Mouse (Mus musculus): ENCODE measurements at regions not wholly inside any gene's neighbourhood (a gene's known extent, or its start where the extent isn't known, plus 50 kb on each side); places are given as distances from the start of the nearest gene placed in this dataset.
"Not testable (repeated sequence)": the region's sequence is repeated elsewhere in the genome, so short reads cannot be mapped to it uniquely, and the experiment has no call there.

- DNase-seq (ENCODE audit: low spot score in 2 of 2): not testable (repeated sequence)
Measured at GRCm38 (mm10) chr10:96421506-96421905, 195.3 kb upstream of the Btg1 start.

GRCm38 (mm10) chr10:96427407-96427806 lies 189.4 kb upstream of the Btg1 start:
- no peak for DNase-seq (ENCODE audit: low spot score in 2 of 2)

- no peak for DNase-seq (ENCODE audit: low spot score in 2 of 2)
Measured at GRCm38 (mm10) chr10:96430142-96430541, 186.7 kb upstream of the Btg1 start.

- DNase-seq (ENCODE audit: low spot score in 2 of 2): no peak
Measured at GRCm38 (mm10) chr10:96435109-96435508, 181.7 kb upstream of the Btg1 start.

- no peak for DNase-seq (ENCODE audit: low spot score in 2 of 2)
Measured at GRCm38 (mm10) chr10:96438398-96439103, 178.3 kb upstream of the Btg1 start.

- DNase-seq (ENCODE audit: low spot score in 2 of 2): no peak
Measured at GRCm38 (mm10) chr10:96442165-96442564, 174.6 kb upstream of the Btg1 start.

GRCm38 (mm10) chr10:96450266-96450665 lies 166.5 kb upstream of the Btg1 start:
- no peak for DNase-seq (ENCODE audit: low spot score in 2 of 2)

GRCm38 (mm10) chr10:96454857-96455256 lies 161.9 kb upstream of the Btg1 start:
- no peak for DNase-seq (ENCODE audit: low spot score in 2 of 2)

GRCm38 (mm10) chr10:96458551-96458950 lies 158.3 kb upstream of the Btg1 start:
- DNase-seq (ENCODE audit: low spot score in 2 of 2): no peak

- DNase-seq (ENCODE audit: low spot score in 2 of 2): no peak
Measured at GRCm38 (mm10) chr10:96459186-96459585, 157.6 kb upstream of the Btg1 start.

- no peak for DNase-seq (ENCODE audit: low spot score in 2 of 2)
Measured at GRCm38 (mm10) chr10:96460151-96460550, 156.7 kb upstream of the Btg1 start.

- no peak for DNase-seq (ENCODE audit: low spot score in 2 of 2)
Measured at GRCm38 (mm10) chr10:96460617-96461338, 156.0 kb upstream of the Btg1 start.

- no peak for DNase-seq (ENCODE audit: low spot score in 2 of 2)
Measured at GRCm38 (mm10) chr10:96465967-96466366, 150.8 kb upstream of the Btg1 start.

- no peak for DNase-seq (ENCODE audit: low spot score in 2 of 2)
Measured at GRCm38 (mm10) chr10:96466845-96467244, 150.0 kb upstream of the Btg1 start.

GRCm38 (mm10) chr10:96467661-96468060 lies 149.1 kb upstream of the Btg1 start:
- DNase-seq (ENCODE audit: low spot score in 2 of 2): no peak

GRCm38 (mm10) chr10:96471523-96471922 lies 145.3 kb upstream of the Btg1 start:
- no peak for DNase-seq (ENCODE audit: low spot score in 2 of 2)

GRCm38 (mm10) chr10:96479350-96479749 lies 137.5 kb upstream of the Btg1 start:
- DNase-seq (ENCODE audit: low spot score in 2 of 2): no peak

- DNase-seq (ENCODE audit: low spot score in 2 of 2): no peak
Measured at GRCm38 (mm10) chr10:96479786-96480185, 137.0 kb upstream of the Btg1 start.

- DNase-seq (ENCODE audit: low spot score in 2 of 2): no peak
Measured at GRCm38 (mm10) chr10:96480453-96481324, 136.1 kb upstream of the Btg1 start.

- no peak for DNase-seq (ENCODE audit: low spot score in 2 of 2)
Measured at GRCm38 (mm10) chr10:96481325-96481638, 135.5 kb upstream of the Btg1 start.

- no peak for DNase-seq (ENCODE audit: low spot score in 2 of 2)
Measured at GRCm38 (mm10) chr10:96486724-96487123, 130.1 kb upstream of the Btg1 start.

- no peak for DNase-seq (ENCODE audit: low spot score in 2 of 2)
Measured at GRCm38 (mm10) chr10:96493706-96494105, 123.1 kb upstream of the Btg1 start.

- DNase-seq (ENCODE audit: low spot score in 2 of 2): no peak
Measured at GRCm38 (mm10) chr10:96496700-96497099, 120.1 kb upstream of the Btg1 start.

Data from spleen, postnatal 14 days (tissue).